Mouse (Mus musculus) embryo, embryonic 10 days (tissue): ENCODE measurements around the gene Midn.

Experiments
- DNase-seq: peaks from one replicate; pipeline ENCODE4 v3.0.0-alpha.2; 2015; ENCODE audit warnings: low spot score

Midn gene

GRCm38 (mm10) chr10:80196167-80196566, 48.1 kb downstream of the Midn start:
- no peak for DNase-seq

- DNase-seq = no peak
Observed at GRCm38 (mm10) chr10:80196778-80197581, 48.9 kb downstream of the Midn start.

GRCm38 (mm10) chr10:80199440-80200008, 51.5 kb downstream of the Midn start:
- peak; percentile 93 for DNase-seq

DNA sequence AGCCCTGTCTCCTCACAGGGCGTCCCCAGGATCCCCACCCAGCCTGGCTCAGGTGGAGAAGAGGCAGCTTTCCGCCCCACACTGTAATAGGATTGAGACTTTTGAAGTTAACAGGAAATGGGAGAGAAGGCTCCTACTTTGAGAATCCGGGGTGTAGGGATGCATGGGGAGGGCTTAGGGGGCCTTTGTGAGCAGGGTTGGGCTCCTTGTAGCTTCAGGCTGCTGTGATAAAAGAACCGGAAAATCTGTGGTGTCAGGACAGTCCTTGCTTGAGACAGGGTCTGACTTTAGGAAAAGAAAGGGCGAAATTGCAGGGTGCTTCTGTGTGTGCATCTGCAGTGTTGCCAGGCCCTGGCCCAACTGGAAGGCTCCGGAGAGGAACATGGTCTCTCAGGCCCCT, 52.4 kb downstream of the Midn start:
- DNase-seq = no peak

DNA sequence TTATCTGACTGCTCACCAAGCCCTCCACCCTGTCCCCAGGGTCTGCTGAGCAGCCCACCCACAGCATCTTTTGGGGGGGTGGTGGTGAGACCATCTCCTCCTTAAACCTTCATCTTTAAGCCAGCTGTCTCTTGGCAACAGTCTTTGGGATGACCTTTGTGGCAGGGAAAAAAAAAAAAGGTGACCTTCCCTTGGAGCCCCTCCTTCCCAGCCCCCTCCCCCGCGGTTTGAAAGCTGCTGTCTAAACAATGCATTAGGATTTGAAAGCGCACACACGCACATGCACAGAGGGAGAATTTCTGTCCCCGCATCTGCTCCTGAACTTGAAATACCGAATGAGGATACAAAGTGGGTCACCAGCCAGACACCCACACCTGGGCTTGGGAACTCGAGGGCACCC, 56.0 kb downstream of the Midn start:
- no peak for DNase-seq

- no peak for DNase-seq
Observed at GRCm38 (mm10) chr10:80207201-80207600, 59.1 kb downstream of the Midn start.

GRCm38 (mm10) chr10:80207676-80208075, 59.6 kb downstream of the Midn start:
- DNase-seq = no peak
